Mouse (Mus musculus): Measurements from ENCODE around the gene Gbgt1.
"Not testable (repeated sequence)": the region's sequence is repeated elsewhere in the genome, so short reads cannot be mapped to it uniquely, and the experiment has no call there.

The Gbgt1 gene

GRCm38 (mm10) chr2:28496671-28497070 lies at the start of gene Gbgt1:
Gene Gbgt1 (plus strand): TSS chr2:28496891.
- no peak for DNase-seq (ENCODE audit: low spot score)

- DNase-seq (ENCODE audit: low spot score) = no peak
Measured at GRCm38 (mm10) chr2:28447315-28447670, 49.4 kb upstream of the Gbgt1 start.

GRCm38 (mm10) chr2:28451663-28452062 lies 45.0 kb upstream of the Gbgt1 start:
- DNase-seq (ENCODE audit: low spot score) = no peak

DNA sequence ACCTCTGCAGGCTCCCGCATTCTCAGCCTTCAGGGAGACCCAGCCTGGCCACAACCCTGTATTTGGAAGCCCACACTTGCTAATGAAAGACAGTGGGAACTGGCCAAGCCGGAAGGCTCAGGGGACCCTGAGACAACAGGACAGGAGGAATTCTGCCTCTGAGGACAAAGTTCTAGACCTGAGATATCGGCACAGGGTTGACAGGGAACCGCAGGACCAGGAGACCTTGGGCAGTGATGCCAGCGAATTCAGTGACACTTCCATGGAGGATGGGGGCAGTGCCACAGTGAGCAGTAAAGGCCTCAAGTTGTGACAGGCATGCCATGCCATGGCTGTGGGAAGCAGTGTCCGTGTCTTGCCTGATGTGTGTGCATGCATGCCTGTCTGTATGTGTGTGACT lies 43.2 kb upstream of the Gbgt1 start:
- DNase-seq (ENCODE audit: low spot score) = no peak

DNA sequence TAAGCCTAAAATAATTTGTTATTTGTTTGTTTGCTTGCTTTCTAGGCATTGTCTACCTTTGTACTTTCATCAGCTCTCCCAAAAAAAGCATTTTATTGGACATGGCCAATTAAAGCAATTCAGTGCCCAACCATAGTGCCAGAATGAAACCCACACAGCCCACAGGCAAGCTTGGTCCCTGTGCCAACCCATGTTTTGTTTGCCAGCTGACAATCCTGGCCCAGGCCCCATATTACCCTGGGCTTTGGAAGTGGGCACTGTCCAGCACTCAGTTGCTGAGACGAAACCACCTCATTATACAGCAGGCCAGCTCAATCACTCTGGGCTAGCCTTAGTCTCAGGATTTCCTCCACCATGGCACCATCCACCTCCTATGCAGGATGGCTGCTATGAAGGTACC lies 40.1 kb upstream of the Gbgt1 start:
- DNase-seq (ENCODE audit: low spot score) = no peak

- peak; percentile 68 for DNase-seq (ENCODE audit: low spot score)
Measured at GRCm38 (mm10) chr2:28463919-28464318, 32.8 kb upstream of the Gbgt1 start.

DNA sequence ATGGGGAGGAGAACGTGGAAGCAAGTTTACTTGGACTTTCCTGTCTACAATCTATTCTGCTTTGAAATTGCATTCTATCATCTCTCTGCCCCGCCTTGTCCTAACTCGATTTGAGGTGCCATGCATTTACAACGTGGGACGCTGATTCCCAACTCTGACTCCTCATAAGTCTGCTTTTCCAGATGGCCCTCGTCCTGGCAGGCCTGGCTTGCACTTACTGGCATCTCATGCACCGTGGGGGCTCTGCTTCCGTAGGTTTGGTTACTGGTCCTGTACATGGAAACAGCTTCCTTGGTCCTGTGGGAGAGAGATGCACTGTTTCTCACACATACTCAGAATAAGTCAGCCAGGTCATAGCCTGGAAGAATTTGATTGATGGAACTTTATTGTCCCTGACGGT lies 31.8 kb upstream of the Gbgt1 start:
- DNase-seq (ENCODE audit: low spot score) = no peak

- DNase-seq (ENCODE audit: low spot score) = peak; percentile 76
Measured at GRCm38 (mm10) chr2:28465836-28466518, 30.7 kb upstream of the Gbgt1 start, which contains the start of gene 1700007K13Rik. Gene 1700007K13Rik (minus strand): TSS chr2:28466332.

GRCm38 (mm10) chr2:28467860-28468485 lies 28.7 kb upstream of the Gbgt1 start, which contains the start of gene Mrps2:
Gene Mrps2 (plus strand): TSS chr2:28468066.
- peak; percentile 89 for DNase-seq (ENCODE audit: low spot score)

- no peak for DNase-seq (ENCODE audit: low spot score)
Measured at GRCm38 (mm10) chr2:28468486-28469225, 28.0 kb upstream of the Gbgt1 start.

- no peak for DNase-seq (ENCODE audit: low spot score)
Measured at GRCm38 (mm10) chr2:28469461-28469860, 27.2 kb upstream of the Gbgt1 start.

DNA sequence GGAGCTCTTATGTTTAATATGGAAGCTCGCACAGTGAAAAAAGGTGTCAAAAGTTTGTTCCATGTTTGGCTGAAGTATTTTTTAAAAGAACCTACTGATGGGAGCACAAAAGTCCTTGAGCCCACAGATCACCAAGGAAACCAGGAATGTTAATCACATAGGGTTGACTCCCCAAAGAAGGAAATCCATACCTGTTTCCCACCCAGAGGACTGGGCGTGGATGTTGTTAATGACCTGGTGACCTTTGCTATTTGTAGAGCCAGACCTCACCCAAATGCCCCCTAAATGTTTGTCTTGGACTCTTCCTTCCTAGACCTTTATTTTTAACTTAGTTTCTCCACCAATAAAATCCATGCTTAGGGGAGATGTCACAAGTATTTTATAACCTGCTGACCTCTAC lies 26.1 kb upstream of the Gbgt1 start:
- DNase-seq (ENCODE audit: low spot score) = no peak

DNA sequence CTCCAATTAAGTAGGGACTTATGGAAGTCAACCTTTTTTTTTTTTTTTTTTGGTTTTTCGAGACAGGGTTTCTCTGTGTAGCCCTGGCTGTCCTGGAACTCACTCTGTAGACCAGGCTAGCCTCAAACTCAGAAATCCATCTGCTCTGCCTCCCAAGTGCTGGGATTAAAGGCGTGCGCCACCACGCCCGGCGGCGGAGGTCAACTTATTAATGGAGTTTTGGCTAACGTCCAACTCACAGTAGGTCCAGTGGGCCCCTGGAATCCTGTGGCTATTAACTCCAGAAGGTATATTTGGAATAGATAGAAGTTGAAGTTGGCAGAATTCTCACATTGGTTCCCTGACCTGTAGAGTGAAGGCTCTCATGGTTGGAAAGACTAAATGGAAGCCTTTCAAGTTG lies 24.7 kb upstream of the Gbgt1 start:
- DNase-seq (ENCODE audit: low spot score) = not testable (repeated sequence)

DNA sequence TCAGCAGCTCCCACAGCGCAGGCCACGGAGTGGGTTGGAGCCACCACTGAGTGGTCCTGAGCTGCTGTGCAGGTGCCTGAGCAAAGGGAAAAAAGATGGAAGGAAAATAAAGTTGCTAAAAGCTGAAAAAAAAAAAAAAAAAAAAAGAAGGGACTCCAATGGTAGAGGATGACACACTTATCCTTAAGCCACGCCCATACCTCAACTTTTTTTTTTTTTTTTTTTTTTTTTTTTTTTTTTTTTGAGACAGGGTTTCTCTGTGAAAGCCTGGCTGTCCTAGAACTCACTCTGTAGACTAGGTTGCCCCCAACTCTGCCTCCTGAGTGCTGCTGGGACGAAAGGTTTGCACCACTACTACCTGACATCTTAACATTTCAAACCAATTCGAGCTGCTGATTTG lies 18.7 kb upstream of the Gbgt1 start:
- DNase-seq (ENCODE audit: low spot score) = not testable (repeated sequence)

DNA sequence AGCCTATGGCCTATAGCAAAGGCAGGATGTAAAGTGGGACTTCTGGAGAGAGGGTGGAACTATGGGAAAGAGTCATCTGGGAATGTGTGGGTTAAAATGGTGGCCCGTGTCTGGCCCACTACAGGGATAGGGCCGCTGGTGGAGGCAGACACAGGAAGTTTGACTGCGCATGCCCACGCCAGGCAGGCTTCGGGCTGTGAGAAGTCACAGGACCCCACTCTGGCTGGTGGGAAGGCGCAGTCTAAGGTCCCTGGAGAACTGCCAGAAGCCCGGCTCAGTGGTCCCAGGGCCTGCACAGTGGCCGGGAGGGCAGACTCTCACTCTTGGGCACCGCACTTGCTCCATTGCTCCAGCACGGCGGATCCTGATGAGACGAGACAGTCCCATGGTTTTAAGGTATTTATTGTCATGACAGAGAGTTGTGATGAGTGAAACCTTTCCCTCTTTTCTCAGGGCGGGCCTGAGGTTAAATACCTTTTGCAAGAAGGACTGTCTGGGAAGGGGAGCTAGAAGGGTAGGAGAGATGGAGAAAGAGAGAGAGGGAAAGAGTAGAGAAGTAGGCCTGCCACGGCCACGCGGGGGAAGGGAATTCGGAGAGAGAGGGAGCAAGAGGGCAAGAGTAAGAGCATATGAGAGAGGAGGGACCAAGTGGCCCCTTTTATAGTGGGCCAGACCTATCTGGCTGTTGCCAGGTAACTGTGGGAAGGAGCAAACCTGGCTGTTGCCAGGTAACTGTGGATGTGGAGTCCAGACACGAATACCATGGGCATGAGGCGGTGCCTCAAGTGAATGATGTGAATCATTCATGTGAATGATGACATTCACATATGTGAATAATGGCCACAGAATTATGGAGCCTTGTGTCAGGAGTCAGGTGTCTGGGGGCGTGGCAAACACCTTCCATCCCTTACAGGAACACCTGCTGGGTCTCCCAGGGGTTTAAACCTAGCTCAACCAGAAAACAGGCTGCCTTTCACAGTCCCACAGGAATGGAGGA lies 17.2 kb upstream of the Gbgt1 start:
- DNase-seq (ENCODE audit: low spot score) = peak; percentile 41

DNA sequence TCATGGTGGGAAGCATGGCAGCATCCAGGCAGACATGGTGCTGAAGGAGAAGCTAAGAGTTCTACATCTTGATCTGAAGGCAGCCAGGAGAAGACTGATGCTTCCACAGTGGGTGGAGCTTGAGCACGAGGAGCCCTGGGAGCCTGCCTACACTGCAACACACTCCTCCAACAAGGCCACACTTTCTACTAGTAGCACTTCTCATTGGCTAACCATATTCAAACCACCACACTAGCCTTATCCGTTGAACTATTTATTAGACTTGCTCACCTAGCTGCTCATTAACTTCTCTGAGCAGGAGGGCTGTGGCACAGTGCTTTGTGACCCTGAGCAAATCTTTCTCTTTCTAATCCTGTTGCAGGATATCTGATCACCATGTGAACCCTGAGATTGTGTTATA lies 12.8 kb upstream of the Gbgt1 start:
- no peak for DNase-seq (ENCODE audit: low spot score)

- no peak for DNase-seq (ENCODE audit: low spot score)
Measured at GRCm38 (mm10) chr2:28494521-28494920, 2.2 kb upstream of the Gbgt1 start.

GRCm38 (mm10) chr2:28495207-28495756 lies 1.4 kb upstream of the Gbgt1 start:
- no peak for DNase-seq (ENCODE audit: low spot score)

DNA sequence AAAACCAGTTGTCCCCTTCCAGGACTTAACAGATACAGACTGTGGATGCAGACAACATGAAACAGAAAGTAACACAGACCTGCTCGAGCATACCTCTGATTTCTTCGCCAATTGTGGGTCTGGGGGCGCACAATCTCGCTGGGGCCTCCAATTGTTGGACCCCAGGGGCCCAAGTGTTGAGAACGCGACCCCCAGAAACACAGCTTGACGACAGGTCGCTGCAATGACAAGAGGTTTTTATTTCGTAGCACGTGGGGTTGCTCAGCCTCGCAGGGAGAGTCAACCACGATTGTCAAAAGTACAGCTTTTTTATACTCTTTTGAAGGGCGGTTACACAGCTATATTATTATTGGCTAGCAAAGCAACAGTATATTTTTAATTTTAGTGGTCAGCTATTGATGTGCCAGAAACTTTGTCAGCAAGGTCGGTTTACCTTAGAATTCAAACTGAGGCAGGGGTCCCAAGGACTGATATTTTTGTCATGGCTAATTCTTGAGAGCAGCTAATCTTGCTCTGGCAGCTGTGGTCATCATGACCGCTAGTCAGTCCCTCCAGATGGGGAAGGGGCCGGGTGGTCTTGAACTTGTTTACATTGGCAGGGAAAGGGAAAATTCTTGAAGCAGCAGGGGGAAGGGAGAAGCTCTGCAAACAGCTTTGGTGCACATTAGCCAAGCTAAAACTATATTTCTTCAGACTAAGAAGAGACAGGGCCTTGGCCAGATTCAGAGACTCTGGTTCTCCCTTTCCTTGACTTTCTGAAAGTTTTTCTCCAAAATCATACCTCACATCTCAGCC lies 693 bp upstream of the Gbgt1 start:
- no peak for DNase-seq (ENCODE audit: low spot score)

DNA sequence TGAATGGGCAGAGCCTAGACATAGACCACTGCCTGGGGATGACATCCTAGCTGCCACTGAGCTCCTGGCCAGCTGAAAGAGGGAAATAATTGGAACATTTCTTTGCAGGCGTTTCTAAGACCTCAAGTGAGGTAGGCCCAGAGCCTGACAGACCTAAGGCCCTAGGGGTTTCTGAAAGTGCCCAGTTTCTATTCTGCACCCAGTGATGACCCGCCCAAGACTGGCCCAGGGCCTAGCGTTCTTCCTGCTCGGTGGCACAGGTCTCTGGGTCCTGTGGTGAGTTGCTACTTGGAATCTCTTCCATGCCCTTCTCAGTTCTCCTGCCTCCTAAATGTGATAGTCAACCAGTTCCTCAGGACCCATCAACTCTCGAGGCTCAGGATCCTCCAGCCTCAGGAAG lies 870 bp downstream of the Gbgt1 start:
- no peak for DNase-seq (ENCODE audit: low spot score)

GRCm38 (mm10) chr2:28498431-28498830 lies 1.7 kb downstream of the Gbgt1 start:
- DNase-seq (ENCODE audit: low spot score) = no peak

Measured in testis, postnatal 14 days (tissue).